Mouse (Mus musculus): ENCODE data around the gene Mcu.

- no peak for TF ChIP-seq CTCF (IDR thresholded peaks at IDR 0.05; ENCODE audit: low read depth)
- no peak for TF ChIP-seq EP300 (optimal IDR thresholded peaks at IDR 0.05)
These were observed 75.9 kb downstream of the Mcu start for GRCm38 (mm10) chr10:59540596-59540995.

Measured in stomach, postnatal 0 days (tissue).